Mouse (Mus musculus) kidney, embryonic 14.5 days (tissue): Measurements from ENCODE around the gene Gsta2. TPM values are rescaled to one million over a fixed set of nuclear protein-coding genes. Genes with fewer than 3 reads are reported as not detected.

Source experiments
- ATAC-seq: fragments of 200-750 bp; cut with Nextera tagmentation; 2 replicates; pipeline ENCODE4 v1.8.0; 2017; ENCODE audit warnings: moderate number of reproducible peaks, mild to moderate bottlenecking, moderate TSS enrichment, moderate library complexity; ENCODE audit not compliant: low FRiP score, low TSS enrichment
- H3K27ac ChIP-seq: fragments of 300-500 bp; sonication (generic); 2 replicates; pipeline ENCODE4 v1.5.1; 2014; ENCODE audit warnings: low read depth, mild to moderate bottlenecking, low read length, moderate library complexity, mixed read lengths
- H3K27me3 ChIP-seq: fragments of 300-500 bp; sonication (generic); 2 replicates; pipeline ENCODE4 v1.6.1; 2014; ENCODE audit warnings: mild to moderate bottlenecking, low read length; ENCODE audit not compliant: control insufficient read depth, insufficient read depth
- H3K36me3 ChIP-seq: fragments of 300-500 bp; sonication (generic); 2 replicates; pipeline ENCODE4 v1.6.1; 2014; ENCODE audit warnings: low read length, mixed read lengths; ENCODE audit not compliant: control insufficient read depth, insufficient read depth
- H3K4me1 ChIP-seq: fragments of 300-500 bp; sonication (generic); 2 replicates; pipeline ENCODE4 v1.6.1; 2014; ENCODE audit warnings: low read length, mixed read lengths; ENCODE audit not compliant: control insufficient read depth, insufficient read depth
- H3K4me2 ChIP-seq: fragments of 300-500 bp; sonication (generic); replicated peaks from 2 replicates; pipeline ENCODE4 v1.6.1; 2014; ENCODE audit warnings: low read depth, mild to moderate bottlenecking, low read length
- H3K4me3 ChIP-seq: fragments of 300-500 bp; sonication (generic); 2 replicates; pipeline ENCODE4 v1.5.1; 2014; ENCODE audit warnings: mild to moderate bottlenecking, low read length
- H3K9ac ChIP-seq: fragments of 300-500 bp; sonication (generic); 2 replicates; pipeline ENCODE4 v1.6.1; 2014; ENCODE audit warnings: low read depth, mild to moderate bottlenecking, low read length, moderate library complexity
- H3K9me3 ChIP-seq: fragments of 300-500 bp; sonication (generic); 2 replicates; pipeline ENCODE4 v1.6.1; 2016; ENCODE audit warnings: low read length; ENCODE audit not compliant: control insufficient read depth
- WGBS: fragments of 180-500 bp; shearing (Covaris S2); extraction: QIAGEN DNeasy Blood & Tissue Kit; methylation state at CpG from one replicate; pipeline ENCODE4 v1.1.7; 2014; 5-methylcytosine and 5-hydroxymethylcytosine counted together
- polyA plus RNA-seq: library from polyadenylated mRNA; unstranded; fragments of >200 nt; fragmentation: Nextera tagmentation; extraction: Ambion mirVana; gene quantifications from 2 replicates; pipeline ENCODE4 v1.2.1, GENCODE M21; 2014

Gene Gsta2
- 2.6 and 3.6 TPM in 2 replicates for polyA plus RNA-seq

DNA sequence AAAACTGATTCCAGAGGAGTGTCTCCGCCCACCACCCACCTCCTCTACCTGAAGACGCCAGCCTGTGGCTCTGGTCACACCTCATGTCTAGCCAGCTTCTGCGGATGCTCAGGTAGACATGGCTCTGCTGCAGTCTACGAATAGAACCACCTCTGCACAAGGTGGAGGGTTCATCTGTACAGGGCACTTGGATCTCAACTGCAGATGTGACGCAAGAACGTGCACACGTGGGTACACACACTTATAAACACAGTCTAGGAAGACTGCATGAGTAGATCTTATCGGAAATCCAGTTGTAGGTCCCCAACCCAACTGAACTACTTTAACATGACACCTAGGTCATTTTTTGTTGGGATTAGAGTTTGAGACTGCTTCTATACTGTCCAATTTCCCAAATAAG is at the start of gene Gsta2:
Gsta2 (minus strand) TSS at position 178 of the 400 bp plus-strand sequence.
- Histone ChIP-seq H3K36me3 (no peaks in the 10 kb centered on the region), H3K27me3 (no peaks in the 10 kb centered on the region), H3K27ac (no peak within 1 kb of the TSS), H3K4me1 (no peaks in the 10 kb centered on the region), H3K9ac (no peak within 1 kb of the TSS), H3K4me3 (no peak within 1 kb of the TSS), H3K4me2 (no peak within 1 kb of the TSS), H3K9me3 (no peaks in the 10 kb centered on the region)
- 88% methylated on average over 8 of the region's 8 CpGs for WGBS
- ATAC-seq = no peak

DNA sequence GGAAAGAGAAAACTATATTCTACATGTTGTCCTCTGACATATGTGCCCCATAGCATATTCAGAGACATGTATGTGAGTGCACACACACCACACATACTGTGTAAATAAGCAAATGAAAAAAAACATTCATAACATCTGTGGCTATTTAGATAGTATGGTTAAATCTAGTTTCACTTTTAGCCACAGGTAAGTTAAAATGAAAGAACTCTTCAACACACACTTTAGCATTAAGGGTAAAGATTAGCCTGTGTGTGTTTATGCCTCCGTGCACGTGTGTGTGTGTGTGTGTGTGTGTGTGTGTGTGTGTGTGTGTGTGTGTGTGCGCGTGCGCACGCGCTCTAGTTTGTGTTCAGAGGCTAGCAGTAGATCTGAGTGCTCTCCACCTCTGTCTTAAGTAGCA is 46.0 kb upstream of the Gsta2 start:
- H3K9me3 ChIP-seq = no peaks in the 10 kb centered on the region
- H3K36me3 ChIP-seq = no peaks in the 10 kb centered on the region
- H3K9ac ChIP-seq = no peak overlapping the region
- no peaks in the 10 kb centered on the region for H3K4me1 ChIP-seq
- no peak overlapping the region for H3K27ac ChIP-seq
- H3K4me3 ChIP-seq = no peak overlapping the region
- no peak for ATAC-seq
- H3K27me3 ChIP-seq = peaks cover 11% of the 10 kb centered on the region
- 91% methylated on average over 7 of the region's 7 CpGs for WGBS
- H3K4me2 ChIP-seq = no peak overlapping the region

DNA sequence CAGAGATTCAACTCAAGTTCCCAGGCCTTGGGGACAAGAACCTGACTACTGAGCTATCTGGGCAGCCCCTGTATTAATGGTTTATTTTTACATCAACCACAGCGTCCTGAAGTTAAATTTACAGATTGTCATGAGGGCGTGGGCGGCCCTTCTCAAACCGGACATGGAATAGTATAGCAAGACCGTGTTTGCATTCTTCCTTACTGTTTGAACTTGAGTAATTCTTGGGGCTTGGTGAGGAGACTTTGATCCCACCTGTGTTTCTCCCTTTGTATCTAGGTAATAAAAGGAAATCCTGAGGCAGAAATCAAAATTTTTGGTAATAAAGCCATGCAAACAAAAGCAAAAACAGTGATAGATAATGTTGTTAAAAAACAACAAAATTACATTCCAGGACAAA is 45.0 kb upstream of the Gsta2 start:
- H3K4me2 ChIP-seq = no peak overlapping the region
- no peak for ATAC-seq
- H3K4me1 ChIP-seq = no peaks in the 10 kb centered on the region
- H3K9ac ChIP-seq = no peak overlapping the region
- no peaks in the 10 kb centered on the region for H3K36me3 ChIP-seq
- WGBS = 73% methylated on average over 5 of the region's 5 CpGs
- H3K9me3 ChIP-seq = no peaks in the 10 kb centered on the region
- no peak overlapping the region for H3K4me3 ChIP-seq
- peaks cover 21% of the 10 kb centered on the region for H3K27me3 ChIP-seq
- no peak overlapping the region for H3K27ac ChIP-seq

DNA sequence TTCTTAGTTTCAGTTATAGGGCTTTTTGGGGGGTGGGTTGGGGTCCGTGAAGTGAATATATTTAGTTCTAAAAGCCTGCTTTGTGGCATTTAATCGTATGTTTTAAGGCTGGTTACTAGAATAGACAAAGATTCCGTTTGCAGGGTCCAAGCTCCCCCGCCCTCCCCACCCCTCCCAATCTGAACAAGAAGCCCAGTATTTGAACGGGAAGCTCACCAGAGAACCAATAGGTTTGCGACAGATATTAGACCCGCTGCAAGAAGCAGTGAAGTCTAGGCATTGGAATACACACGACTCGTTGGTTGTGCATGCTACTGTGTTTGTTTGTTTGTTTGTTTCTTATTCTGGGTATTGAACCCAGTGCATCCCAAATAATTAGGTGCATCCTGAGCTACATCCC is 40.9 kb upstream of the Gsta2 start:
- peak overlapping the region; percentile 60; the same call in 1 of the 2 replicates for H3K4me2 ChIP-seq
- H3K4me3 ChIP-seq = peak overlapping the region; percentile 43
- H3K9me3 ChIP-seq = no peaks in the 10 kb centered on the region
- peaks cover 43% of the 10 kb centered on the region for H3K27me3 ChIP-seq
- H3K36me3 ChIP-seq = no peaks in the 10 kb centered on the region
- WGBS = 53% methylated on average over 9 of the region's 9 CpGs
- no peak overlapping the region for H3K9ac ChIP-seq
- ATAC-seq = no peak
- H3K4me1 ChIP-seq = no peaks in the 10 kb centered on the region
- no peak overlapping the region for H3K27ac ChIP-seq

DNA sequence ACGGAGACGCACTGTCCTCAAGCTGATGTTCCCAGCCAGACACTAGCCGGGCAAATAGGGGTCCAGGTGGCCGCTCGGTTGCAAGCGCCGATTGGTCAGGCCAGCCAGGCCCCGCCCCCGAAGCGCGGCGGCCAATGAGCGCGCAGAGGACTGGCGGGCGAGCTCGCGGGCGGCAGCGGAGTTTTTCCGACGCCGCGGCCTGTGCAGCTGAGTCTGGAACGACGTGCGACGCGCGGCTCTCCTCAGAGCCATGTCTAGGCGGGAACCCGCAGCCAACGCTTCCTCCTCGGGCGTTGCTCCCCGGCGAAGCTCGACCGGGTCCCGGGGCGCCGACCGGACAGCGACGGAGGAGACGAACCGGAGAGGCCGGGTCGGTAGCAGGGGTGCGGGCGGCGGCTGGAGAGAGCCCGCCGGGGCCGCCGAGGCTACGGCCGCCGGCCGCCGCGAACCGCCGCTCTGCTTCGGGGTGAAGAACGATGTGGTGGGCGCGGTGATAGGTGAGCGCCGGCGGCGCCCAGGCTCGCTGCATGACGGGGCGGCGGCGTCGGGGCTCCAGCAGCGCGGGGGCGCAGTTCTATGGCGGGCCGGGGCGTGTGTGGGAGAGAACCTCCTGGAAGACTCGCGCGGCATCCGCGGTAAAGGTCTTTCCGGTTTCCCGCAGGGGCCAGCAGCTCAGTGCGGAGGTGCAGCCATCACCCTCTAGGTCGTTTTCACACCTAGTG is 40.2 kb upstream of the Gsta2 start, which contains the start of gene Ddx43:
Ddx43 (plus strand) TSS at position 148 of the 722 bp plus-strand sequence.
- peak within 1 kb of the TSS; percentile 43 for H3K4me3 ChIP-seq
- 4% methylated on average over 79 of the region's 93 CpGs for WGBS

DNA sequence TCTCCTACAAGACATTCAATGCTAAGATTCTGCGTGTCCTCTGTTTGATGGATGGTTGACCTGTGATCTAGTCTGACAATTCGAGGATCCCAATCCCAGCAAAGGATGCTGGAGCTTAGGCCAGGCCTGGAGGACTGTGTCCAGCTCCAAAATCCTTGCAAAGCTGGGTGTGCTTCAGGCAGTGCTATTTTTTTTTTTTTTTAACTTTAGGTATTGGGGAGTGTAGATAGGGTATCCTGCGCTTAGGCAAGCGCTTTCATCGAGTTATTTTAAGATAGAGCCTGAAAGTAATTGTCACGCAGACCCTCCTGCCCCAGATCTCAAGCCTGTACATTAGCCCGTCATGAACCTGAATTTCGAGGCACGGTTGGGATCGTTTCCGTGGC is 39.6 kb upstream of the Gsta2 start:
- Histone ChIP-seq H3K9me3 (no peaks in the 10 kb centered on the region), H3K9ac (no peak overlapping the region), H3K27ac (no peak overlapping the region), H3K4me1 (no peaks in the 10 kb centered on the region), H3K4me2 (peak overlapping the region; percentile 60; the same call in 1 of the 2 replicates), H3K36me3 (no peaks in the 10 kb centered on the region), H3K27me3 (peaks cover 43% of the 10 kb centered on the region), H3K4me3 (peak overlapping the region; percentile 43)
- 39% methylated on average over 11 of the region's 11 CpGs for WGBS
- no peak; the same call in 1 of the 2 replicates for ATAC-seq

More for the DNA sequence above, 40.2 kb upstream of the Gsta2 start, which contains the start of gene Ddx43:
- H3K9me3 ChIP-seq = no peaks in the 10 kb centered on the region
- H3K27me3 ChIP-seq = peaks cover 43% of the 10 kb centered on the region
- H3K36me3 ChIP-seq = no peaks in the 10 kb centered on the region
- H3K4me2 ChIP-seq = peak within 1 kb of the TSS; percentile 60
- H3K27ac ChIP-seq = no peak within 1 kb of the TSS
- peak within 1 kb of the TSS; percentile 28 for H3K9ac ChIP-seq
- H3K4me1 ChIP-seq = no peaks in the 10 kb centered on the region
- peak; percentile 98 for ATAC-seq

DNA sequence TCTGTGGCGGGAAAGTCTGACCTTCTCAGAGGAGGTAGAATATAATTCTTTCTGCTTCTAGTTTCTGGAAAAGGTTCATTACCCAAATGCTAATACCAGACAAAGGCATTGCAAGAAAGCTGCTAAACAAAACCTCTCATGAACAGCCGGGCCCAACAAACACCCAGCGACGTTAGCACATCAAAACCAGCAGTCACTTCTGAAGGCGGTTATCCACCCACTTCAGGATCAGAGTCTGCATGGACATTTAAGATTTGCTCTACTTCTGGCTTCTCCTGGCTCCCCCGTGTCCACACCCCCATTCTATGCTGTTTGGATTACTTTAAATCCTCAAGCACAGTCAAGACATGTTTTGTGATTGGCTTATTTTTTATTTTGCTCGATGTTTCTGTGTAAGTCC is 39.0 kb upstream of the Gsta2 start:
- H3K36me3 ChIP-seq = no peaks in the 10 kb centered on the region
- H3K9ac ChIP-seq = no peak overlapping the region
- WGBS = 60% methylated on average over 7 of the region's 7 CpGs
- no peaks in the 10 kb centered on the region for H3K9me3 ChIP-seq
- ATAC-seq = no peak
- no peak overlapping the region for H3K27ac ChIP-seq
- H3K27me3 ChIP-seq = peaks cover 43% of the 10 kb centered on the region
- no peak overlapping the region for H3K4me3 ChIP-seq
- H3K4me2 ChIP-seq = no peak overlapping the region
- no peaks in the 10 kb centered on the region for H3K4me1 ChIP-seq

DNA sequence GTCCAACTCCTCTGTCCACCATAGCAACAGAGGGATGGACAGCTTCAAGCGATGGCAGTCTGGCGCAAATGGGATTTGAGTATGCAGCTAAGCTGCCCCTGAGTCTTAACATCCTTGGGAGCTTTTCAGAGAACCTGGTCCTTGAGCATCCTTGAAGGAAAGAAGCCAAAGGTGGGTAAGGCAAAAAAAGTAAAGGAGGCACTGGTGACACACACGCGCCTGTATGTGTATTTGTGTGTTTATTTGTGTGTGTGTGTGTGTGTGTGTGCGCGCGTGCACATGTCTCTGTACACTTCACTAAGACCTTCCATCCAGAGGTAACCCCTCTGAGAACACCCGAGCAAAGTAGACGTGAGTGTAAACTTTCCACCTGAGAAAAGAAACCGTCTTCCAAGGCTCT is 38.2 kb upstream of the Gsta2 start:
- H3K4me3 ChIP-seq = no peak overlapping the region
- ATAC-seq = no peak
- 87% methylated on average over 10 of the region's 10 CpGs for WGBS
- H3K9me3 ChIP-seq = no peaks in the 10 kb centered on the region
- H3K36me3 ChIP-seq = no peaks in the 10 kb centered on the region
- peaks cover 43% of the 10 kb centered on the region for H3K27me3 ChIP-seq
- H3K4me2 ChIP-seq = no peak overlapping the region
- no peak overlapping the region for H3K9ac ChIP-seq
- H3K27ac ChIP-seq = no peak overlapping the region
- no peaks in the 10 kb centered on the region for H3K4me1 ChIP-seq

DNA sequence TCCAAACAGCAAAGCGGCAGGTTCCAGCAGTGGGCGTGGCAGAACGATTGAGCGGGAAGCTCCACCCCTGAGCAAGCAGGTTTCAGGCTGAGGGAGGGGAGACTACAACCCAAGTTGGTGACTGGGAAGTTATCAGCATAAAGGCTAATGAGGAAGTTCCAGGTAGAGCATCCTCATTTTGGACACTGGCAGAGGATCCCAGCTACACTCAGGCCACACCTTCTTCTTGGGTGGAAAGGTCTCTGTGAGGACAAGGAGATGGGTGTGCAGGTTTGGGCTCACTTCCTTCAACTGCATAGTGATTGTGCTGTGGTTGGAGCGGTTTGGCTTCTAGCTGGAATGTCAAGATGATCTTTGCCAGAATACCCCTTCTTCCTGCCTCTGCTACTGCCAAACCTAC is 34.4 kb upstream of the Gsta2 start:
- 42% methylated on average over 5 of the region's 5 CpGs for WGBS
- Histone ChIP-seq H3K4me1 (no peaks in the 10 kb centered on the region), H3K9ac (no peak overlapping the region), H3K9me3 (no peaks in the 10 kb centered on the region), H3K4me2 (no peak overlapping the region), H3K4me3 (no peak overlapping the region), H3K27ac (no peak overlapping the region), H3K27me3 (peaks cover 16% of the 10 kb centered on the region), H3K36me3 (no peaks in the 10 kb centered on the region)
- no peak for ATAC-seq
